Mouse (Mus musculus) neural tube, postnatal 0 days (tissue): Measurements from ENCODE around the gene Vac14. TPM values are rescaled to one million over a fixed set of nuclear protein-coding genes. Genes with fewer than 3 reads are reported as not detected.

Experiments used
- polyA plus RNA-seq: library from polyadenylated mRNA; unstranded; fragments of >200 nt; fragmentation: Nextera tagmentation; extraction: Ambion mirVana; gene quantifications from 2 replicates; pipeline ENCODE4 v1.2.1, GENCODE M21; 2015

The Vac14 gene
- polyA plus RNA-seq = 25.7 and 28.0 TPM in 2 replicates

DNA sequence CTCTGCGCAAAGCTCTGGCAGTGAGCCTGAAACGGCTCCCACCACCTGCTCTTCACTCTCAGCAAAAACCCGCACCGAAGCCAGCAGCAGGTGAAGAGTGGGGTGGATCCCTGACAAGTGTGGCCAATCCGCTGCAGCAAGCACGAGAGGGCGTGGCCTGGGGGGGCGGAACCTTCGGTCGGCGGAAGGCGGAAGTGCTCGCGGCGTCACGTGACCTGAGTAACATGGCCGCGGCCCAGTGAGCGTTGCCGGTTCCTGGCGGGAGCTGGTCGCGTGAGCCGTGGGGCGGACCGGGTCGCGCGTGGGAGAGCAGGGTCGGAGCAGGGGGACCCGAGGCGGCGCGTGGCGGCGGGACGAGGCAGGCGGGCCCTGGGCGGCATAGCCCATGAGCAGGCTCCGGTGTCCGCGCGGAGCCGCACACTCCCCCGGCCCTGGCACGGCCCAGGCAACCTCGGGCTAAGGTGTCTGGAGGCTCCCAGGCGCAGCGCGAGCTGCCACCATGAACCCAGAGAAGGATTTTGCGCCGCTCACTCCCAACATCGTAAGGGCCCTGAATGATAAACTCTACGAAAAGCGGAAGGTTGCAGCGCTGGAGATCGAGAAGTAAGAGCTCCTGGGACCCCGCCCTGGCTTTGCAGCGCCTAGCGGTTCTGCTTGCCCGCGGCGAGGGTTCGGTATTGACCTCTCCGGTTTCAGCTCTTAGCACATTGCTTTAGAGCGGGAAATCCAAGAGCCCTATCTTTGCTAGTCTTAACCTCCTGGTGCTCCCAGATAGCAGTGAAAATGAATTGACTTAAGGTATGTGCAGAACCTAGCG is at the start of gene Vac14:
TSS of gene Vac14 (plus strand) at position 195 of the 817 bp plus-strand sequence.

DNA sequence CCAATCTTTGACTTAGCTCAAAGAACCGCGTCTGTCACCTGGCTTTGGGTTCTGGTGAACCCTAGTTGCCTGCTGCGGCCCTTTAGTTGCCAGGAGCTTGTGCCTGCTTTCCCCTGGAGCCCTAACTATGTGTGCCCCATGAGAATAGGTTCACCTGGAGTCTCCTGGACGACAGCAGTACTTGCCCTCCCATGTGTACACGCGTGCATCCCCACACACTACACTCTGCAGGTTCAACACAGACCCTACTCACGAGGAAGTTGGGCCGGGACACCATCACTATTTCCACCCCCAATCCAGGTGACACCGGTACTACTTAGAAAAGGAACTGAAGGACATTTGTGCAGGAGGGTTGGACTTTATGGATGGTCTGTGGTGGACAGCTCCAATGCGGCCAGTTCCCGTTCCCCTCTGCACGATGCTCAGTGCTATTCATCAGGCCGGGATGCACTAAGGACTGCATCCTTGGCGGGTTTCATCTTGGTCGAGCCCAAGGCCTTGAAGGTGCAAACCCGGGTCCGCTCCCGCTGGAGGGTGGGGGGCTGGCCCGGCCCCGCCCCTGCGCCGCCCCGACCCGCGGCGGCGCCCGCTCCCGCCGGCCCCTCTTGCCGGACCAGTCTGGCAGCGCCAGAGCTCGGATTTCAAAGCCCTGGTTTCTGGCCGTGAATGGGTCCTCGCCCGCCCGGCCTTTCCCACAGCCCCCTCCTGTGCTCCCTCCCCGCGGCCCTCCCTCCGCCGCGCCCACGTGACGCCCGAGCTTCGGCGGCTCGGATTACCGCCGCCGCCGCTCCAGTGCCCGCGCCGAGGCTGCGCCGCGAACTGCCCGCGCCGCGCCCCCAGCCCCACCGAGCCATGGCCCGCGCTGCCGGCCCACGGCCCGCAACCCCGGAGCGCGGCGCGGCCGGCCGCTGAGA is 102.6 kb downstream of the Vac14 start, which contains the start of gene Mtss1l:
TSS of gene Mtss1l (plus strand) at position 792 of the 914 bp plus-strand sequence.

Other genes starting within 250 kb of the Vac14 start
- 48.1 and 56.3 TPM in 2 replicates for gene Mtss1l, start 102.9 kb downstream of the Vac14 start, polyA plus RNA-seq
- 9.0 and 12.1 TPM in 2 replicates for gene Il34, start 187.3 kb downstream of the Vac14 start, polyA plus RNA-seq
- gene Cog4, start 228.0 kb downstream of the Vac14 start, polyA plus RNA-seq = 52.9 and 53.0 TPM in 2 replicates
- gene Sf3b3, start 228.2 kb downstream of the Vac14 start, polyA plus RNA-seq = 47.5 and 52.4 TPM in 2 replicates